Mouse (Mus musculus): Measurements from ENCODE around the gene Tmem121. TPM values are rescaled to one million over a fixed set of nuclear protein-coding genes. Genes with fewer than 3 reads are reported as not detected.
A peak's percentile ranks its signal among the peaks of the same experiment; 100 is the strongest.

Tmem121 gene
- polyA plus RNA-seq (2015; fragmentation: Nextera tagmentation; extraction: Ambion mirVana), result 33.5 and 33.9 TPM in 2 replicates

GRCm38 (mm10) chr12:113185442-113186291 is at the start of gene Tmem121:
Gene Tmem121, plus strand, starts transcription at chr12:113185930.
- Histone ChIP-seq H3K4me2 (peak within 1 kb of the TSS; percentile 93), H3K9ac (peak within 1 kb of the TSS; percentile 87), H3K27me3 (peaks cover 5% of the 10 kb centered on the region; the same call in 1 of the 2 replicates), H3K4me1 (replicated peaks) (peaks cover 29% of the 10 kb centered on the region), H3K36me3 (peaks cover 26% of the 10 kb centered on the region), H3K27ac (replicated peaks) (peak within 1 kb of the TSS; percentile 39; the same call in 1 of the 2 replicates), H3K9me3 (no peaks in the 10 kb centered on the region), H3K4me3 (peak within 1 kb of the TSS; percentile 70)
- 1% methylated on average over 56 of the region's 63 CpGs for WGBS
- ATAC-seq (ENCODE audit: low read depth), result peak; percentile 70

GRCm38 (mm10) chr12:113136492-113137020 is 49.2 kb upstream of the Tmem121 start:
- Histone ChIP-seq H3K36me3 (peaks cover 72% of the 10 kb centered on the region), H3K4me2 (no peak overlapping the region), H3K27ac (replicated peaks) (no peak overlapping the region), H3K9ac (no peak overlapping the region), H3K4me1 (replicated peaks) (peaks cover 28% of the 10 kb centered on the region), H3K27me3 (no peaks in the 10 kb centered on the region), H3K9me3 (no peaks in the 10 kb centered on the region), H3K4me3 (no peak overlapping the region)
- WGBS, result 80% methylated on average over 17 of the region's 17 CpGs
- no peak for ATAC-seq (ENCODE audit: low read depth)

- ATAC-seq (ENCODE audit: low read depth), result no peak
- no peak overlapping the region for H3K4me3 ChIP-seq
- no peak overlapping the region for H3K9ac ChIP-seq
- H3K9me3 ChIP-seq, result no peaks in the 10 kb centered on the region
- H3K4me1 ChIP-seq (replicated peaks), result peaks cover 38% of the 10 kb centered on the region
- no peak overlapping the region for H3K27ac ChIP-seq (replicated peaks)
- peaks cover 62% of the 10 kb centered on the region for H3K36me3 ChIP-seq
- 90% methylated on average over 18 of the region's 18 CpGs for whole genome bisulfite sequencing
- no peak overlapping the region for H3K4me2 ChIP-seq
- no peaks in the 10 kb centered on the region for H3K27me3 ChIP-seq
Observed at GRCm38 (mm10) chr12:113137260-113138213, 48.2 kb upstream of the Tmem121 start.

- H3K4me3 ChIP-seq, result no peak overlapping the region
- H3K27ac ChIP-seq (replicated peaks), result peak overlapping the region; percentile 87
- H3K27me3 ChIP-seq, result no peaks in the 10 kb centered on the region
- 79% methylated on average over 6 of the region's 6 CpGs for WGBS
- no peak overlapping the region for H3K4me2 ChIP-seq
- peaks cover 55% of the 10 kb centered on the region for H3K36me3 ChIP-seq
- H3K4me1 ChIP-seq (replicated peaks), result peaks cover 46% of the 10 kb centered on the region
- no peaks in the 10 kb centered on the region for H3K9me3 ChIP-seq
- H3K9ac ChIP-seq, result no peak overlapping the region
- ATAC-seq (ENCODE audit: low read depth), result no peak
Observed at GRCm38 (mm10) chr12:113138291-113138690, 47.4 kb upstream of the Tmem121 start.

GRCm38 (mm10) chr12:113138901-113139864 is 46.5 kb upstream of the Tmem121 start:
- peaks cover 51% of the 10 kb centered on the region for H3K4me1 ChIP-seq (replicated peaks)
- H3K36me3 ChIP-seq, result peaks cover 55% of the 10 kb centered on the region
- peak overlapping the region; percentile 79 for H3K9ac ChIP-seq
- H3K4me2 ChIP-seq, result peak overlapping the region; percentile 88
- WGBS, result 33% methylated on average over 11 of the region's 11 CpGs
- peak overlapping the region; percentile 87 for H3K27ac ChIP-seq (replicated peaks)
- ATAC-seq (ENCODE audit: low read depth), result peak; percentile 6
- no peaks in the 10 kb centered on the region for H3K27me3 ChIP-seq
- no peaks in the 10 kb centered on the region for H3K9me3 ChIP-seq
- peak overlapping the region; percentile 69 for H3K4me3 ChIP-seq

- peak within 1 kb of the TSS; percentile 79 for H3K9ac ChIP-seq
- H3K27me3 ChIP-seq, result no peaks in the 10 kb centered on the region
- peak; percentile 89 for ATAC-seq (ENCODE audit: low read depth)
- peak within 1 kb of the TSS; percentile 87 for H3K27ac ChIP-seq (replicated peaks)
- H3K36me3 ChIP-seq, result peaks cover 55% of the 10 kb centered on the region
- H3K4me1 ChIP-seq (replicated peaks), result peaks cover 51% of the 10 kb centered on the region
- H3K4me3 ChIP-seq, result peak within 1 kb of the TSS; percentile 69
- under 1% methylated on average over 68 of the region's 68 CpGs for WGBS
- no peaks in the 10 kb centered on the region for H3K9me3 ChIP-seq
- H3K4me2 ChIP-seq, result peak within 1 kb of the TSS; percentile 88
Observed at GRCm38 (mm10) chr12:113139908-113140615, 45.7 kb upstream of the Tmem121 start, which contains the start of gene Crip2. Gene Crip2, plus strand, starts transcription at chr12:113140236.

GRCm38 (mm10) chr12:113140616-113141411 is 44.9 kb upstream of the Tmem121 start:
- peak overlapping the region; percentile 87 for H3K27ac ChIP-seq (replicated peaks)
- WGBS, result 2% methylated on average over 47 of the region's 49 CpGs
- peak overlapping the region; percentile 79 for H3K9ac ChIP-seq
- H3K4me2 ChIP-seq, result peak overlapping the region; percentile 88
- no peaks in the 10 kb centered on the region for H3K9me3 ChIP-seq
- no peak; the same call in 1 of the 2 replicates for ATAC-seq (ENCODE audit: low read depth)
- peaks cover 55% of the 10 kb centered on the region for H3K36me3 ChIP-seq
- no peaks in the 10 kb centered on the region for H3K27me3 ChIP-seq
- peak overlapping the region; percentile 69 for H3K4me3 ChIP-seq
- H3K4me1 ChIP-seq (replicated peaks), result peaks cover 51% of the 10 kb centered on the region

GRCm38 (mm10) chr12:113141531-113141973 is 44.2 kb upstream of the Tmem121 start:
- no peak for ATAC-seq (ENCODE audit: low read depth)
- peak overlapping the region; percentile 87 for H3K27ac ChIP-seq (replicated peaks)
- H3K4me1 ChIP-seq (replicated peaks), result peaks cover 56% of the 10 kb centered on the region
- peak overlapping the region; percentile 79 for H3K9ac ChIP-seq
- peak overlapping the region; percentile 69 for H3K4me3 ChIP-seq
- H3K27me3 ChIP-seq, result no peaks in the 10 kb centered on the region
- WGBS, result 28% methylated on average over 8 of the region's 8 CpGs
- peak overlapping the region; percentile 88 for H3K4me2 ChIP-seq
- no peaks in the 10 kb centered on the region for H3K9me3 ChIP-seq
- H3K36me3 ChIP-seq, result peaks cover 47% of the 10 kb centered on the region

GRCm38 (mm10) chr12:113142021-113142975 is 43.4 kb upstream of the Tmem121 start:
- no peak for ATAC-seq (ENCODE audit: low read depth)
- 18% methylated on average over 15 of the region's 15 CpGs for WGBS
- H3K4me2 ChIP-seq, result peak overlapping the region; percentile 88
- H3K36me3 ChIP-seq, result peaks cover 40% of the 10 kb centered on the region
- peak overlapping the region; percentile 69 for H3K4me3 ChIP-seq
- H3K4me1 ChIP-seq (replicated peaks), result peaks cover 60% of the 10 kb centered on the region
- H3K9me3 ChIP-seq, result no peaks in the 10 kb centered on the region
- H3K9ac ChIP-seq, result peak overlapping the region; percentile 79
- no peaks in the 10 kb centered on the region for H3K27me3 ChIP-seq
- peak overlapping the region; percentile 87 for H3K27ac ChIP-seq (replicated peaks)

Measured in neural tube, embryonic 13.5 days (tissue).